Mouse (Mus musculus): Measurements from ENCODE around the gene Med12l.

DNA sequence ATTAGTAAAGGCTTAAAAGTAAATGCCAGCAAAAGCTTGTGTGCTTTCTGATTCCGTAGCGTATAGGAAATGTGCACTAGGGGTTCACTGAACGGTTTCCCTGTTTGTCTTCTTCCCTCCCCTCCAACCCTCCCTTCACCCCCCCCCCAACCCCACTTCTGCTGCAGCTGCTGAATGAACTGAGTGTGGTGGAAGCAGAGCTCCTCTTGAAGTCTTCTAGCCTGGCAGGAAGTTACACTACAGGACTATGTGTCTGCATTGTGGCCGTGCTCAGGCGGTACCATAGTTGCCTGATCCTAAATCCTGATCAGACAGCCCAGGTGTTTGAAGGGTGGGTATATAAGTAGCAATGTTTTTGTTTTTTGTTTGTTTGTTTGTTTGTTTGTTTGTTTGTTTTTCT lies 229.3 kb downstream of the Med12l start:
- TF ChIP-seq POLR2A (IDR thresholded peaks at IDR 0.05; ENCODE audit: low read depth, low read length) = no peak
- no peak for TF ChIP-seq TCF12 (IDR thresholded peaks at IDR 0.05; ENCODE audit: low read depth, low read length)
